Mouse (Mus musculus) embryonic fibroblast, embryonic 13.5 days (primary cell): ENCODE data around the gene Gpr132. TPM values are rescaled to one million over a fixed set of nuclear protein-coding genes. Genes with fewer than 3 reads are reported as not detected.
A peak's percentile ranks its signal among the peaks of the same experiment; 100 is the strongest.

ENCODE experiments used
- H3K27ac ChIP-seq: 2 replicates; pipeline ENCODE4 v1.5.1; 2012; ENCODE audit warnings: low read length, control low read depth, inconsistent platforms; ENCODE audit not compliant: insufficient read depth
- H3K4me1 ChIP-seq: 2 replicates; pipeline ENCODE4 v1.6.1; 2011; ENCODE audit warnings: low read length; ENCODE audit not compliant: control insufficient read depth, insufficient read depth
- H3K4me3 ChIP-seq: 2 replicates; pipeline ENCODE4 v1.5.1; 2011; ENCODE audit warnings: mild to moderate bottlenecking, control low read depth, low read length; ENCODE audit not compliant: insufficient read depth
- CTCF ChIP-seq: IDR thresholded peaks from 2 replicates; pipeline ENCODE4 v1.5.1; 2011; ENCODE audit warnings: mild to moderate bottlenecking, control low read depth, low read length, moderate library complexity, borderline replicate concordance; ENCODE audit not compliant: insufficient read depth
- POLR2A ChIP-seq: IDR thresholded peaks from 2 replicates; pipeline ENCODE4 v1.6.1; 2011; ENCODE audit warnings: low read depth, mild to moderate bottlenecking, control low read depth, low read length, moderate library complexity
- polyA plus RNA-seq: library from polyadenylated mRNA; stranded (reverse); fragments of >200 nt; gene quantifications from 2 replicates; pipeline ENCODE4 v1.2.4, GENCODE M21; 2011; ENCODE audit warnings: low read depth; ENCODE audit not compliant: missing spikeins, insufficient read length

Gpr132 gene
- polyA plus RNA-seq, 1 experiment = not detected

GRCm38 (mm10) chr12:112840209-112841086 is 27.6 kb downstream of the Gpr132 start:
- TF ChIP-seq CTCF (no peak), POLR2A (no peak)
- Histone ChIP-seq H3K4me1 (no peaks in the 10 kb centered on the region; the same call in 1 of the 2 replicates), H3K4me3 (no peak overlapping the region), H3K27ac (no peak overlapping the region)

DNA sequence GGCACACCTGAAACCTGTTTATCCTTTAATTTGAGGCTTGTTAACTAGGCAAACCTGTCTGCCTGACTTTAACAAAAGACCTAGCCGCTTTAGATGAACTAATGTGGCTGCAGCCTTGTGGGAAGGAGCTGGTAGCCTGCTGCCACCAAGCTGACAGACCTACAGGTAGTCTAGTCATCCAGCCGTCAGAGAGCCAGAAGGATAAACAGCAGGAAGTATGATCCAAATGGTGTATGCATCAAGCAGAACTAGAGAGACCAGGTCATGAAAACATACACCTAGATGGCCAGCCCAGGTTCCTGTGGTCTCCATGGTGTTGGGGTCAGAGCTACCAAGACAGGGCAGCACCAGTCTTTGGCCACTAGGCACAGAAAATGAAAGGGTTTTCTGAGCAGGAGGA is 33.0 kb downstream of the Gpr132 start:
- Histone ChIP-seq H3K4me1 (no peaks in the 10 kb centered on the region; the same call in none of the 2 replicates), H3K4me3 (no peak overlapping the region), H3K27ac (no peak overlapping the region)
- TF ChIP-seq CTCF = no peak
- no peak for TF ChIP-seq POLR2A

DNA sequence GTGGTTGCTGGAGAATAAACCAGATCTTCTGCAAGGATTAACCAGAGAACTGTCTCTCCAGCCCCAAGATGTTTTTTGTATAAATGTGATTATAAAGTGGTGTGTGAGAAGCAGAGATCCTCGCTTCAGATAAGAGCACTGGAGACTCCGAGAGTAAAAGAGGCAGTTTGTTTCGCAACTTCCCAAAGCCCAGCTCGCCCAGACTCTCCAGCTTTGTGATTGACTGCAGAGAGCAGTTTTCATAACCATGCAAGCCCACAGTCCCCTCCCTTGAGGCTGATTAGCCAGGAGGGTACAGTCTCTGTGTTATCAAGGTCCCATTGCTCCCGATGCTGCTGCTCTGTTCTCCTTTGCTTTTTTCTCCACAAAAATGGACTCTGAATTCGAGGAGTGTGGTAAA is 34.5 kb downstream of the Gpr132 start:
- TF ChIP-seq CTCF = no peak
- TF ChIP-seq POLR2A = no peak
- Histone ChIP-seq H3K4me3 (no peak overlapping the region), H3K27ac (no peak overlapping the region), H3K4me1 (no peaks in the 10 kb centered on the region; the same call in none of the 2 replicates)

- H3K4me1 ChIP-seq = no peaks in the 10 kb centered on the region; the same call in none of the 2 replicates
- no peak for TF ChIP-seq POLR2A
- TF ChIP-seq CTCF = no peak
- H3K4me3 ChIP-seq = no peak overlapping the region
- no peak overlapping the region for H3K27ac ChIP-seq
Measured at GRCm38 (mm10) chr12:112832411-112832810, 35.6 kb downstream of the Gpr132 start.

DNA sequence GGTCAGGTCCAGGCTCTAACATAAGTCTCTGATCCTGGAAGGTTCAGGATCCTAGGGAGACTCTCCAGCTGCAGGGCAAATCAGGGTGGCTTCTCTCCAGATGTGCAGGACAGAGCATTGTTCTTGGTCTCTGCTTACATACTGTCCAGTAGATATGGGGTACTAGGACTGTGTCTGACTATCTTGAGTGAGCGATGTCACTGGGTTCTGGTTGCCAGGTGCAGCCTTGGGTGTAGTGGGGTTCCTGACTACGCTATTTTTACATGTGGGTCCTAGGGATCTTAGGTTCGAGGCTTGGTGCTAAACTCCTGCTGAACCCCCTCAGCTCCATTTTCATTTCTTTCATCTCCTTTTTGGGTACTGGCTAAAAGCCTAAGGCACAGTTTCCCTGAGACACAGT is 37.5 kb downstream of the Gpr132 start:
- peaks cover 12% of the 10 kb centered on the region for H3K4me1 ChIP-seq
- no peak overlapping the region for H3K27ac ChIP-seq
- no peak for TF ChIP-seq CTCF
- no peak for TF ChIP-seq POLR2A
- peak overlapping the region; percentile 86 for H3K4me3 ChIP-seq

- no peak for TF ChIP-seq POLR2A
- no peak for TF ChIP-seq CTCF
- peak overlapping the region; percentile 54; the same call in 1 of the 2 replicates for H3K27ac ChIP-seq
- peak overlapping the region; percentile 86 for H3K4me3 ChIP-seq
- peaks cover 12% of the 10 kb centered on the region for H3K4me1 ChIP-seq
Measured at GRCm38 (mm10) chr12:112830141-112830540, 37.9 kb downstream of the Gpr132 start.

- peaks cover 13% of the 10 kb centered on the region for H3K4me1 ChIP-seq
- H3K4me3 ChIP-seq = peak within 1 kb of the TSS; percentile 97
- TF ChIP-seq CTCF (no peak), POLR2A (peak; percentile 95)
- peak within 1 kb of the TSS; percentile 95 for H3K27ac ChIP-seq
Measured at GRCm38 (mm10) chr12:112829244-112829864, 38.7 kb downstream of the Gpr132 start, which contains the start of gene Cdca4. Gene Cdca4, minus strand, starts transcription at chr12:112829423.

- Histone ChIP-seq H3K4me3 (peak overlapping the region; percentile 97), H3K4me1 (peaks cover 15% of the 10 kb centered on the region), H3K27ac (peak overlapping the region; percentile 95)
- no peak; the same call in none of the 2 replicates for TF ChIP-seq POLR2A
- TF ChIP-seq CTCF = no peak
Measured at GRCm38 (mm10) chr12:112828501-112829243, 39.4 kb downstream of the Gpr132 start.

GRCm38 (mm10) chr12:112825901-112826300 is 42.1 kb downstream of the Gpr132 start:
- no peak for TF ChIP-seq CTCF
- TF ChIP-seq POLR2A = no peak
- no peak overlapping the region for H3K27ac ChIP-seq
- peaks cover 18% of the 10 kb centered on the region for H3K4me1 ChIP-seq

GRCm38 (mm10) chr12:112823221-112823620 is 44.8 kb downstream of the Gpr132 start:
- TF ChIP-seq CTCF = no peak
- no peak for TF ChIP-seq POLR2A
- Histone ChIP-seq H3K4me3 (no peak overlapping the region), H3K27ac (peak overlapping the region; percentile 3; the same call in 1 of the 2 replicates), H3K4me1 (peaks cover 18% of the 10 kb centered on the region)

More at GRCm38 (mm10) chr12:112825901-112826300, 42.1 kb downstream of the Gpr132 start:
- no peak overlapping the region for H3K4me3 ChIP-seq
